Mouse (Mus musculus): ENCODE results near the gene Aars. TPM values are rescaled to one million over a fixed set of nuclear protein-coding genes. Genes with fewer than 3 reads are reported as not detected.
"Not testable (repeated sequence)": the region's sequence is repeated elsewhere in the genome, so short reads cannot be mapped to it uniquely, and the experiment has no call there.

Gene Aars
- polyA plus RNA-seq, 1 experiment from 2014 or later = 54.8 TPM

GRCm38 (mm10) chr8:111079861-111080271, 46.9 kb downstream of the Aars start:
- WGBS = 36% methylated on average over 6 of the region's 6 CpGs
- H3K4me3 ChIP-seq = no peak overlapping the region

GRCm38 (mm10) chr8:111081580-111082258, 48.8 kb downstream of the Aars start:
- Histone ChIP-seq H3K27ac (no peak overlapping the region), H3K27me3 (0 out of 2 replicates have a peak, but pooled peaks cover 2% of the 10 kb centered on the region), H3K9ac (peak overlapping the region; percentile 44; the same call in 1 of the 2 replicates), H3K9me3 (no peaks in the 10 kb centered on the region), H3K36me3 (no peaks in the 10 kb centered on the region), H3K4me1 (peaks cover 5% of the 10 kb centered on the region), H3K4me2 (no peak overlapping the region), H3K4me3 (no peak overlapping the region)
- WGBS = 42% methylated on average over 12 of the region's 12 CpGs
- no peak for ATAC-seq (ENCODE audit: insufficient number of reproducible peaks, insufficient read depth, low FRiP score, low TSS enrichment, low read depth)

More at GRCm38 (mm10) chr8:111079861-111080271, 46.9 kb downstream of the Aars start:
- ATAC-seq (ENCODE audit: insufficient number of reproducible peaks, insufficient read depth, low FRiP score, low TSS enrichment, low read depth) = no peak
- no peaks in the 10 kb centered on the region for H3K9me3 ChIP-seq
- H3K4me1 ChIP-seq = peaks cover 5% of the 10 kb centered on the region
- H3K27me3 ChIP-seq = 0 out of 2 replicates have a peak, but pooled peaks cover 2% of the 10 kb centered on the region
- H3K9ac ChIP-seq = no peak overlapping the region; the same call in 1 of the 2 replicates
- H3K27ac ChIP-seq = no peak overlapping the region
- H3K36me3 ChIP-seq = no peaks in the 10 kb centered on the region
- no peak overlapping the region for H3K4me2 ChIP-seq

GRCm38 (mm10) chr8:111083936-111084335, 51.0 kb downstream of the Aars start:
- H3K9me3 ChIP-seq; H3K4me3 ChIP-seq; H3K36me3 ChIP-seq; H3K4me1 ChIP-seq; H3K27me3 ChIP-seq; ATAC-seq (ENCODE audit: insufficient number of reproducible peaks, insufficient read depth, low FRiP score, low TSS enrichment, low read depth); H3K27ac ChIP-seq; H3K9ac ChIP-seq; H3K4me2 ChIP-seq: not testable (repeated sequence)
- 91% methylated on average over 5 of the region's 5 CpGs for WGBS

- Histone ChIP-seq H3K4me3 (no peak overlapping the region), H3K9me3 (no peaks in the 10 kb centered on the region), H3K4me1 (no peaks in the 10 kb centered on the region), H3K4me2 (no peak overlapping the region), H3K27ac (no peak overlapping the region), H3K27me3 (no peaks in the 10 kb centered on the region), H3K9ac (no peak overlapping the region), H3K36me3 (no peaks in the 10 kb centered on the region)
- ATAC-seq (ENCODE audit: insufficient number of reproducible peaks, insufficient read depth, low FRiP score, low TSS enrichment, low read depth) = no peak
- 0% methylated on average over 2 of the region's 2 CpGs for WGBS
Measured at GRCm38 (mm10) chr8:111090126-111090525, 57.2 kb downstream of the Aars start.

- no peaks in the 10 kb centered on the region for H3K27me3 ChIP-seq
- H3K9me3 ChIP-seq = no peaks in the 10 kb centered on the region
- H3K36me3 ChIP-seq = no peaks in the 10 kb centered on the region
- no peak for ATAC-seq (ENCODE audit: insufficient number of reproducible peaks, insufficient read depth, low FRiP score, low TSS enrichment, low read depth)
- H3K4me3 ChIP-seq = no peak overlapping the region
- H3K4me2 ChIP-seq = no peak overlapping the region
- H3K27ac ChIP-seq = no peak overlapping the region
- peaks cover 6% of the 10 kb centered on the region for H3K4me1 ChIP-seq
- no peak overlapping the region for H3K9ac ChIP-seq
- WGBS = 82% methylated on average over 7 of the region's 7 CpGs
Measured at GRCm38 (mm10) chr8:111091706-111092105, 58.8 kb downstream of the Aars start.

GRCm38 (mm10) chr8:111092326-111092725, 59.4 kb downstream of the Aars start, which contains the start of gene Clec18a:
Clec18a (minus strand) TSS chr8:111092426.
- H3K27me3 ChIP-seq; H3K27ac ChIP-seq; H3K4me3 ChIP-seq; H3K36me3 ChIP-seq; H3K9ac ChIP-seq; H3K4me2 ChIP-seq; ATAC-seq (ENCODE audit: insufficient number of reproducible peaks, insufficient read depth, low FRiP score, low TSS enrichment, low read depth); H3K4me1 ChIP-seq; H3K9me3 ChIP-seq: not testable (repeated sequence)
- 86% methylated on average over 5 of the region's 6 CpGs for whole genome bisulfite sequencing

GRCm38 (mm10) chr8:111093865-111094718, 61.1 kb downstream of the Aars start, which contains the start of gene Pdpr:
Pdpr (plus strand) TSS chr8:111094630.
- peaks cover 6% of the 10 kb centered on the region for H3K4me1 ChIP-seq
- ATAC-seq (ENCODE audit: insufficient number of reproducible peaks, insufficient read depth, low FRiP score, low TSS enrichment, low read depth) = peak; percentile 88
- H3K4me3 ChIP-seq = peak within 1 kb of the TSS; percentile 63
- H3K9ac ChIP-seq = peak within 1 kb of the TSS; percentile 75
- H3K27me3 ChIP-seq = no peaks in the 10 kb centered on the region
- 10% methylated on average over 38 of the region's 72 CpGs for WGBS
- no peaks in the 10 kb centered on the region for H3K9me3 ChIP-seq
- H3K4me2 ChIP-seq = peak within 1 kb of the TSS; percentile 82
- H3K36me3 ChIP-seq = no peaks in the 10 kb centered on the region
- no peak within 1 kb of the TSS for H3K27ac ChIP-seq

- H3K27me3 ChIP-seq, H3K9me3 ChIP-seq, H3K27ac ChIP-seq, H3K36me3 ChIP-seq, H3K4me1 ChIP-seq: not testable (repeated sequence)
- Histone ChIP-seq H3K4me3 (peak overlapping the region; percentile 63), H3K9ac (peak overlapping the region; percentile 75), H3K4me2 (peak overlapping the region; percentile 82)
- under 1% methylated on average over 60 of the region's 69 CpGs for WGBS
- peak; percentile 63 for ATAC-seq (ENCODE audit: insufficient number of reproducible peaks, insufficient read depth, low FRiP score, low TSS enrichment, low read depth)
Measured at GRCm38 (mm10) chr8:111094719-111095302, 61.9 kb downstream of the Aars start.

Small RNA genes lying within 50 kb of the gene (microRNA-seq; reads per million reads assigned to microRNA genes)
- not detected for gene Gm24103
- not detected for gene Mir3473d

Other genes with a start within 250 kb of the Aars start
- gene Il34, start 227.2 kb upstream of the Aars start, polyA plus RNA-seq (2015; fragmentation: Nextera tagmentation; extraction: Ambion mirVana) = 0.60 and 2.3 TPM in 2 replicates
- gene Cog4, start 186.5 kb upstream of the Aars start, polyA plus RNA-seq (2015; fragmentation: Nextera tagmentation; extraction: Ambion mirVana) = 82.9 and 83.8 TPM in 2 replicates
- gene Sf3b3, start 186.4 kb upstream of the Aars start, polyA plus RNA-seq (2015; fragmentation: Nextera tagmentation; extraction: Ambion mirVana) = 158 and 170 TPM in 2 replicates
- 13.0 and 15.2 TPM in 2 replicates for gene Fuk, start 130.7 kb upstream of the Aars start, polyA plus RNA-seq (2015; fragmentation: Nextera tagmentation; extraction: Ambion mirVana)
- 29.4 and 35.7 TPM in 2 replicates for gene St3gal2, start 113.2 kb upstream of the Aars start, polyA plus RNA-seq (2015; fragmentation: Nextera tagmentation; extraction: Ambion mirVana)
- gene Ddx19a, start 35.3 kb upstream of the Aars start, polyA plus RNA-seq (2015; fragmentation: Nextera tagmentation; extraction: Ambion mirVana) = 15.6 and 15.7 TPM in 2 replicates
- 4.3 and 5.8 TPM in 2 replicates for gene Ddx19b, start 1.4 kb upstream of the Aars start, polyA plus RNA-seq (2015; fragmentation: Nextera tagmentation; extraction: Ambion mirVana)
- 9.3 and 14.6 TPM in 2 replicates for gene Exosc6, start 23.2 kb downstream of the Aars start, polyA plus RNA-seq (2015; fragmentation: Nextera tagmentation; extraction: Ambion mirVana)
- gene Clec18a, start 59.3 kb downstream of the Aars start, polyA plus RNA-seq (2015; fragmentation: Nextera tagmentation; extraction: Ambion mirVana) = 0.27 TPM in 1 of 2 replicates, not detected in the other
- 11.0 and 11.5 TPM in 2 replicates for gene Pdpr, start 61.5 kb downstream of the Aars start, polyA plus RNA-seq (2015; fragmentation: Nextera tagmentation; extraction: Ambion mirVana)
- gene Glg1, start 226.1 kb downstream of the Aars start, polyA plus RNA-seq (2015; fragmentation: Nextera tagmentation; extraction: Ambion mirVana) = 80.4 and 92.3 TPM in 2 replicates

Data from embryonic facial prominence, embryonic 13.5 days (tissue).